Mouse (Mus musculus) hindbrain, embryonic 14.5 days (tissue): ENCODE data around the gene Lrrc71. TPM values are rescaled to one million over a fixed set of nuclear protein-coding genes. Genes with fewer than 3 reads are reported as not detected.
A peak's percentile ranks its signal among the peaks of the same experiment; 100 is the strongest.

Experiments used
- ATAC-seq: fragments of 200-750 bp; cut with Nextera tagmentation; 2 replicates; pipeline ENCODE4 v1.8.0; 2017; ENCODE audit warnings: moderate number of reproducible peaks, mild to moderate bottlenecking, moderate TSS enrichment, moderate library complexity; ENCODE audit not compliant: low FRiP score
- DNase-seq: peaks from one replicate; pipeline ENCODE4 v3.0.0-alpha.2; 2015; ENCODE audit warnings: low spot score
- H3K27ac ChIP-seq: fragments of 300-500 bp; sonication (generic); 2 replicates; pipeline ENCODE4 v1.5.1; 2014; ENCODE audit warnings: mild to moderate bottlenecking, moderate library complexity
- H3K27me3 ChIP-seq: fragments of 300-500 bp; sonication (generic); 2 replicates; pipeline ENCODE4 v1.6.1; 2014; ENCODE audit warnings: mild to moderate bottlenecking, low read length, mixed read lengths; ENCODE audit not compliant: control insufficient read depth, insufficient read depth
- H3K36me3 ChIP-seq: fragments of 300-500 bp; sonication (generic); replicated peaks from 2 replicates; pipeline ENCODE4 v1.6.1; 2014; ENCODE audit not compliant: control insufficient read depth, insufficient read depth
- H3K4me1 ChIP-seq: fragments of 300-500 bp; sonication (generic); replicated peaks from 2 replicates; pipeline ENCODE4 v1.6.1; 2014; ENCODE audit warnings: antibody characterized with exemption, low read length, mixed read lengths; ENCODE audit not compliant: control insufficient read depth, insufficient read depth
- H3K4me2 ChIP-seq: fragments of 300-500 bp; sonication (generic); replicated peaks from 2 replicates; pipeline ENCODE4 v1.6.1; 2014; ENCODE audit warnings: mild to moderate bottlenecking, moderate library complexity
- H3K4me3 ChIP-seq: fragments of 300-500 bp; sonication (generic); replicated peaks from 2 replicates; pipeline ENCODE4 v1.5.1; 2014; ENCODE audit warnings: mild to moderate bottlenecking, low read length
- H3K9ac ChIP-seq: fragments of 300-500 bp; sonication (generic); 2 replicates; pipeline ENCODE4 v1.6.1; 2014
- H3K9me3 ChIP-seq: fragments of 300-500 bp; sonication (generic); 2 replicates; pipeline ENCODE4 v1.6.1; 2016; ENCODE audit warnings: low read length; ENCODE audit not compliant: control insufficient read depth
- WGBS: fragments of 180-500 bp; shearing (Covaris S2); extraction: QIAGEN DNeasy Blood & Tissue Kit; methylation state at CpG from one replicate; pipeline ENCODE4 v1.1.7; 2014; 5-methylcytosine and 5-hydroxymethylcytosine counted together
- polyA plus RNA-seq: library from polyadenylated mRNA; unstranded; fragments of >200 nt; fragmentation: Nextera tagmentation; extraction: Ambion mirVana; gene quantifications from 2 replicates; pipeline ENCODE4 v1.2.1, GENCODE M21; 2014

Lrrc71 gene
- polyA plus RNA-seq, 1 experiment from 2014 or later, result 0.54 TPM

DNA sequence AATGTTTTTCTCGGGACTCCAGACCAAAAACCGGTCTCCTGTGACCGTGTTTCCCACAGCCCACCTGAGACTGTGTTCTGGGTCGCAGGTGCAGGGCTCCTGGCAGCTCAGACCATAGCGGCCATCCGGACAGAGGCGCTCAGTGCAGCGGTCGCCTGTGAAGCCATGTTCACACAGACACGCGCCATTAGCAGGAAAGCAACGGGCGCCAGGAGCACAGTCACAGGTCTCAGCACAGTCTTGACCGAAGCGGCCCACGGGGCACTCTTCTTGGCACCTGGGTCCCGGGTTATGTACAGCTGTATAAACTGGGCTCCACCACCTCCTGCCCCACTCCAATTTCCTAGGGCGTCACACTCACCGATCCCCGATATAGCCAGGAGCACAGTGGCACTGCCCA lies 8.1 kb upstream of the Lrrc71 start:
- DNase-seq (no peak), ATAC-seq (no peak)
- Histone ChIP-seq H3K27ac (no peak overlapping the region), H3K9me3 (no peaks in the 10 kb centered on the region), H3K9ac (peak overlapping the region; percentile 53), H3K27me3 (no peaks in the 10 kb centered on the region), H3K4me2 (peak overlapping the region; percentile 56), H3K4me1 (0 out of 2 replicates have a peak, but pooled peaks cover 6% of the 10 kb centered on the region), H3K36me3 (no peaks in the 10 kb centered on the region), H3K4me3 (peak overlapping the region; percentile 21; the same call in 1 of the 2 replicates)
- WGBS, result 45% methylated on average over 20 of the region's 20 CpGs

GRCm38 (mm10) chr3:87755964-87756363 lies 7.5 kb upstream of the Lrrc71 start:
- ATAC-seq (peak; percentile 85), DNase-seq (peak; percentile 85)
- Histone ChIP-seq H3K36me3 (no peaks in the 10 kb centered on the region), H3K4me1 (0 out of 2 replicates have a peak, but pooled peaks cover 6% of the 10 kb centered on the region), H3K4me2 (peak overlapping the region; percentile 56), H3K9me3 (no peaks in the 10 kb centered on the region), H3K27ac (no peak overlapping the region), H3K9ac (peak overlapping the region; percentile 53), H3K4me3 (peak overlapping the region; percentile 21; the same call in 1 of the 2 replicates), H3K27me3 (no peaks in the 10 kb centered on the region)
- WGBS, result 5% methylated on average over 24 of the region's 24 CpGs

DNA sequence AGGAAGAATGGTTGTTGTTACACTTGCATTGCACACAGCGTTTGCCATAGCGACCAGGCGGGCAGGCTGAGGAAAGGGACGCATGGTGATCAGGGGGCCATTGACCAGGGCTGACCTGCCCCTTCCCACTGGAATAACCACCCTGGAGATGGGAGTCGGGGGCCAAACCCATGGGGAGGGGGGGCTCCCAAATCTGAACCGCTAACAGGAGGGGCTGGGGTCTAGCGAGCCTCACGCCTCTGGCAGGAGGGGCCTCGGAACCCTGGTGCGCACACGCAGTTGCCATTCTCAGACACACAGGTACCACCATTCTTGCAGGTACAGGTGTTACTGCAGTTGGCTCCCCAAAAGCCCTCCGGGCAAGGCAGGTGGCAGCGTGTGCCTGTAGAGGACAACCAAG lies 5.4 kb upstream of the Lrrc71 start:
- no peak for DNase-seq
- Histone ChIP-seq H3K4me2 (no peak overlapping the region), H3K27me3 (no peaks in the 10 kb centered on the region), H3K4me1 (0 out of 2 replicates have a peak, but pooled peaks cover 6% of the 10 kb centered on the region), H3K4me3 (no peak overlapping the region), H3K9me3 (no peaks in the 10 kb centered on the region), H3K27ac (no peak overlapping the region), H3K36me3 (no peaks in the 10 kb centered on the region), H3K9ac (no peak overlapping the region)
- 83% methylated on average over 13 of the region's 13 CpGs for WGBS
- no peak for ATAC-seq

DNA sequence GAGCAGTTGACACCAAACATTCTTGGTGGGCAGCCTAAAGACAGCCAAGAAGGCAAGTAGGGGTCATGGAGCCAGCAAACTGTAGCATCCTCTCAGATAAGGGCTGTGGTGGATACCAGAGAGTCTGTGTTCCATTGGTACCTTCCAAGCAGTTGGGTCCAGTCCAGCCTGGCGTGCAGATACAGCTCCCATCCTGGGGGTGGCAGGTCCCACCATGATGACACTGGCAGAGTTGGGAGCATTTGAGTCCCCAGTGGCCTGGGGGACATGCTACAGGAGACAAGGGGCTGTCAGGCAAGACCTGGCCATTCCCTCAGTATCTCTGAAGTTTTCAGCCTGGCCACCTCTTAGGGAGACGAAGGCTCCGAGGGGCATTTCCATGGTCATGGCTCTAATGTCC lies 4.1 kb upstream of the Lrrc71 start:
- Histone ChIP-seq H3K27ac (no peak overlapping the region), H3K4me2 (no peak overlapping the region), H3K36me3 (no peaks in the 10 kb centered on the region), H3K4me1 (0 out of 2 replicates have a peak, but pooled peaks cover 6% of the 10 kb centered on the region), H3K9me3 (no peaks in the 10 kb centered on the region), H3K9ac (no peak overlapping the region), H3K4me3 (no peak overlapping the region), H3K27me3 (no peaks in the 10 kb centered on the region)
- 83% methylated on average over 3 of the region's 3 CpGs for WGBS
- no peak for ATAC-seq
- DNase-seq, result no peak

DNA sequence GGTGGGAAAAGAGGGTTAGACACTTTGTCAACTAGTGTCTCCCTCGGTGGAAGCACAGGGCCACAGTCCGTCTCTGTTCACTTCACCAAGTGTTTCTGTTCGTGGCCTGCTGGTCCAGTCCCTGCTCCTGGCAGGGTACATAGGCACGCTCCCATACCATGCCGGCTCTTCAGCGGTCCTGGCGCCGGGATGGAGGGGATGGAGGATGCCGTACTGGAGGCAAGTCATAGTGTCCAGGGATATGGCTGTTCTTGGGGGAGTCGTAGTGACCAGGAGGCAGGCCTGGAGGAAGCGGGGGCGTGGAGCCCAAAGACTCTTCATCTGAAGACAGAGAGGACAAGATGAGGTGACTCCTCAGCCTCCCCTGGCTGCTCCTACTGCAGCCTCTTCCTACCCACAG lies 1.6 kb upstream of the Lrrc71 start:
- H3K4me1 ChIP-seq, result peaks cover 5% of the 10 kb centered on the region; the same call in 1 of the 2 replicates
- no peaks in the 10 kb centered on the region for H3K36me3 ChIP-seq
- no peak overlapping the region for H3K4me3 ChIP-seq
- DNase-seq (no peak), ATAC-seq (no peak)
- no peak overlapping the region for H3K27ac ChIP-seq
- H3K9me3 ChIP-seq, result no peaks in the 10 kb centered on the region
- H3K27me3 ChIP-seq, result no peaks in the 10 kb centered on the region
- WGBS, result 90% methylated on average over 12 of the region's 12 CpGs
- H3K9ac ChIP-seq, result no peak overlapping the region
- H3K4me2 ChIP-seq, result no peak overlapping the region

DNA sequence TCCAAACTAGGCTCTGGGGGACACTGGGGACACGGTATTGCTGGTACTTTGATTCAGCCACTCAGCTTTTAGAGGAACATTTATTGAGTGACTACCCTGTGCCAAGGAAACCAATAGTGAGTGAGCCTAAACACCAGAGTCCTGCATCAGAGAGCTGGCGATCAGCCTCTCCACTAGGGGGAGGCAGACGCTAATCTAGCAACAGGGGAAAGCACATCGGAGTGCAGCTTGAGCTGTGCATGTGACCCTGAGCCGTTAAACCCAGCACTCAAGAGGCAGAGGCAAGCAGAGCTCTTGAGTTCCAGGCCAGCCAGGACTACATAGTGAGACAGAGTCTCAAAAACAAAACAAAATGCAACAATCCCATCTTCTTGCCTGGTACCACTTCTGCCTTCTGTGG lies 611 bp upstream of the Lrrc71 start:
- no peaks in the 10 kb centered on the region for H3K9me3 ChIP-seq
- no peak overlapping the region for H3K27ac ChIP-seq
- no peak overlapping the region for H3K9ac ChIP-seq
- DNase-seq, result peak; percentile 38
- H3K36me3 ChIP-seq, result no peaks in the 10 kb centered on the region
- no peak overlapping the region for H3K4me2 ChIP-seq
- no peak overlapping the region for H3K4me3 ChIP-seq
- no peak for ATAC-seq
- no peaks in the 10 kb centered on the region for H3K27me3 ChIP-seq
- 13% methylated on average over 5 of the region's 5 CpGs for WGBS
- H3K4me1 ChIP-seq, result peaks cover 6% of the 10 kb centered on the region; the same call in 1 of the 2 replicates

DNA sequence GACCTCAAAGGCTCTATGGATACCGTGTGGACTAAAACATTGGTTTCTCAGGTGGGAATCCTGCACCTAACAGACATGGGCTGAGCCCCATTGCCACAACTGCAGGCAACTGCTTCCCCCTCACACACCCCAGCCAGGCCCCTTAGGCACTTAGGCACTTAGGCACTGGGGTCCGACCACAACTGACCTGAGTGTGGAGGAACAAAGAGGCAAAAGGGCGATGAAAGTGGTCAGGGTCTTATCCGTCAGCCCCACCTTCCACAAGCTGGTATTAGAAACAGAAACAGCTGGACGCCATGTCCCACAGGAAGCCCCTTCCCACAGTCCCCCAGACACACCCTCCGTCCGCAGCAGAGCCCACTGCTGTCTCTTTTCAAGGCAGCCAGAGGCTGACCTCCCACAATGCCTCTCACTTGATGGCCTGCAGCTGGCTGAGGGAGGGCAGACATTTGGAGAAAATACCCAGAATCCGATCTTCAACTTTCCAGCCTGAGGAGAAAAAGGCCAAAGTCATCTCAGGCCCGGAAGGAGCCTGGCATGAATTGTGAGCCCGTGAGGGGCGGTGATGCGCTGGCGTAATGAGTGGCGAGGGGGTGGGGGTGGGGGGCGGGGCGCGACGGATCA lies 3.3 kb downstream of the Lrrc71 start:
- peaks cover 6% of the 10 kb centered on the region; the same call in 1 of the 2 replicates for H3K4me1 ChIP-seq
- DNase-seq, result no peak
- 35% methylated on average over 18 of the region's 18 CpGs for WGBS
- peak overlapping the region; percentile 40 for H3K4me2 ChIP-seq
- H3K36me3 ChIP-seq, result peaks cover 14% of the 10 kb centered on the region
- H3K9ac ChIP-seq, result no peak overlapping the region
- H3K4me3 ChIP-seq, result no peak overlapping the region
- no peak overlapping the region for H3K27ac ChIP-seq
- ATAC-seq, result no peak
- H3K27me3 ChIP-seq, result no peaks in the 10 kb centered on the region
- H3K9me3 ChIP-seq, result no peaks in the 10 kb centered on the region

- no peak overlapping the region for H3K27ac ChIP-seq
- H3K4me2 ChIP-seq, result no peak overlapping the region
- H3K4me1 ChIP-seq, result peaks cover 6% of the 10 kb centered on the region; the same call in 1 of the 2 replicates
- no peak overlapping the region for H3K9ac ChIP-seq
- H3K27me3 ChIP-seq, result no peaks in the 10 kb centered on the region
- no peaks in the 10 kb centered on the region for H3K9me3 ChIP-seq
- peaks cover 14% of the 10 kb centered on the region for H3K36me3 ChIP-seq
- ATAC-seq, result no peak
- H3K4me3 ChIP-seq, result no peak overlapping the region
- WGBS, result 86% methylated on average over 4 of the region's 4 CpGs
- DNase-seq, result no peak
Observed at GRCm38 (mm10) chr3:87743927-87744326, 4.5 kb downstream of the Lrrc71 start.

- Histone ChIP-seq H3K27ac (no peak overlapping the region), H3K9ac (no peak overlapping the region), H3K4me2 (no peak overlapping the region), H3K36me3 (peaks cover 23% of the 10 kb centered on the region), H3K9me3 (no peaks in the 10 kb centered on the region), H3K4me3 (no peak overlapping the region), H3K4me1 (peaks cover 6% of the 10 kb centered on the region; the same call in 1 of the 2 replicates), H3K27me3 (no peaks in the 10 kb centered on the region)
- ATAC-seq (no peak), DNase-seq (no peak)
- WGBS, result 90% methylated on average over 16 of the region's 16 CpGs
Observed at GRCm38 (mm10) chr3:87742735-87743134, 5.7 kb downstream of the Lrrc71 start.
